Mouse (Mus musculus): ENCODE results near the gene Ecpas.

DNA sequence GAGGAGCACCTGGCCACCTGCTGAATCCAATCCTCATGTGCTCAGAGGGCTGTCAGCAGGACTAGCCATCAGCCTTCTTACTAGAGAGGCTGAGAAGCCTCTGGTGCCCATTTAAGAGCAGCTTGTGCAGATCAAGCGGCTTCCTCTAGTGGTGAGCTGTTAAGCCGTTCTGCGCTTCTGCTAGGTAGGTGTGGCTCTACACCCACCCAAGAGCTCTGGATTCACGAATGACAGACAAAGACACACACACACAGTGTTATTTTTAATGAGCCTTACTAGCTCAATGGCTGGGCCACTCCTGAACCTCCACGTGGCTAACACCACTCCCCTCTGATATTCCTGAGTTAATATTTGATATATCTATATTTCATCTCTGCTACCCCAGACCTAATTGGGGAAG is 13.1 kb upstream of the Ecpas start:
- TF ChIP-seq CTCF (IDR thresholded peaks at IDR 0.05; ENCODE audit: control insufficient read depth, insufficient read depth, low read length), result no peak
- TF ChIP-seq POLR2A (IDR thresholded peaks at IDR 0.05; ENCODE audit: borderline replicate concordance, control insufficient read depth, low read depth, low read length), result no peak
